Mouse (Mus musculus) erythroblast, embryonic 14.5 days (primary cell): ENCODE data around the gene Exoc3l. TPM values are rescaled to one million over a fixed set of nuclear protein-coding genes. Genes with fewer than 3 reads are reported as not detected.

Experiments
- H3K27me3 ChIP-seq: 2 replicates; pipeline ENCODE4 v1.6.1; 2012; ENCODE audit warnings: inconsistent platforms; ENCODE audit not compliant: control insufficient read depth
- H3K36me3 ChIP-seq: 2 replicates; pipeline ENCODE4 v1.6.1; 2012; ENCODE audit warnings: mild to moderate bottlenecking, inconsistent platforms; ENCODE audit not compliant: control insufficient read depth
- H3K4me1 ChIP-seq: 2 replicates; pipeline ENCODE4 v1.6.1; 2012; ENCODE audit warnings: inconsistent platforms; ENCODE audit not compliant: control insufficient read depth
- H3K4me3 ChIP-seq: replicated peaks from 2 replicates; pipeline ENCODE3; 2012; ENCODE audit warnings: moderate library complexity, mild to moderate bottlenecking, inconsistent platforms
- H3K9me3 ChIP-seq: 2 replicates; pipeline ENCODE4 v1.6.1; 2012; ENCODE audit warnings: low read length, inconsistent platforms, mixed read lengths; ENCODE audit not compliant: control insufficient read depth
- GATA1 ChIP-seq: IDR thresholded peaks from 2 replicates; pipeline ENCODE4 v1.6.1; 2012; ENCODE audit warnings: low read length, inconsistent platforms, mixed read lengths
- TAL1 ChIP-seq: IDR thresholded peaks from 3 replicates; pipeline ENCODE4 v1.6.1; 2012; ENCODE audit warnings: low read length, inconsistent platforms, mixed read lengths
- polyA plus RNA-seq: library from polyadenylated mRNA; stranded (reverse); fragments of >175 nt; gene quantifications from 2 replicates; pipeline ENCODE4 v1.2.3, GENCODE M21; 2012

The Exoc3l gene
- polyA plus RNA-seq, 1 experiment = 1.6 TPM

- TF ChIP-seq GATA1 = no peak
These were observed 12.5 kb upstream of the Exoc3l start for GRCm38 (mm10) chr8:105308428-105308827.

DNA sequence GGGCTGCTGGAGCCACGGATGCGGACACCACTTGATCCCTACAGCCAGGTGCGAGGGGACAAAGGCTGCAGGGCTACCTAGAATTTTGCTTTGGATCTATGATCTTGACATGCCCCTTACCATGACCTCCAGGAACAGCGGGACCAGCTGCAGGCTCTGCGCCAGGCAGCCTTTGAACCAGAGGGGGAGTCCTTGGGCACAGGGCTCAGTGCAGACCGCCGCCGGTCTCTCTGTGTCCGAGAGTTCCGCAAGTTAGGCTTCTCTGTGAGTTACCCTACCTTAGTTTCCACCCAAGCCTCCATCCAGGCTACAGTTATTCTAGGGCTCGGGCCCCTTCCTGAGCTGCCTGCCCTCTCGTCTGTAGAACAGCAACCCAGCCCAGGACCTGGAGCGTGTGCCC lies 11.8 kb upstream of the Exoc3l start:
- Histone ChIP-seq H3K9me3 (peaks cover 3% of the 10 kb centered on the region), H3K4me1 (peaks cover 75% of the 10 kb centered on the region), H3K27me3 (no peaks in the 10 kb centered on the region), H3K4me3 (no peak overlapping the region), H3K36me3 (peaks cover 100% of the 10 kb centered on the region)
- TF ChIP-seq TAL1 = no peak
- no peak for TF ChIP-seq GATA1

More at GRCm38 (mm10) chr8:105308428-105308827, 12.5 kb upstream of the Exoc3l start:
- peaks cover 100% of the 10 kb centered on the region for H3K36me3 ChIP-seq
- H3K4me3 ChIP-seq = no peak overlapping the region
- no peaks in the 10 kb centered on the region for H3K27me3 ChIP-seq
- peaks cover 75% of the 10 kb centered on the region for H3K4me1 ChIP-seq
- H3K9me3 ChIP-seq = peaks cover 3% of the 10 kb centered on the region

DNA sequence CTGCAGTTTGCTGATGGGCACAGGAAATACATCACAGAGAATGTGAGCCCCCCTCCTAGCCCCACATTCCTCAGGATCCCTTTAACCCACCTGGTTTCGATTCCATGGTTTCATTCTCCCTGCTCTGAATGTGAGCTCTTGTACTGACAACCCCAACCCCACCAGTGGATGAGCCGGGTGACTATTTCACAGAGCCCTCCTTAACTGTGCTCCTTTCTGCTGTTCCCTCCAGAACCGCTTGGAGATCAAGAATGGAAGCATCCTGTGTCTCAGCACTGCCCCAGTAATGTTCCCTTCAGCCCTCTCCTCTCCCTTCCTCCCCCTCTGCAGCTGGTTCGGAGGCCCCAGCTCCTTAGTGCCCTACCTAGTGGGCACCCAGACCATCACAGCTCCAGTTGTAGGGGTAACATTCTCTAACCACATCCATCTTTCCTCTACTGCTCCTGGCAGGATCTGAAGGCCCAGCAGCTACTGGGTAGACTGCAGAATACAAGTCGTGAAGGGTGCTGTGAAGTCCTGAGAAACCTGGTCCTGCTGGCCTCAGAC lies 10.3 kb upstream of the Exoc3l start:
- TF ChIP-seq GATA1 (no peak), TAL1 (no peak)
- Histone ChIP-seq H3K9me3 (peaks cover 1% of the 10 kb centered on the region), H3K4me1 (peaks cover 73% of the 10 kb centered on the region), H3K4me3 (no peak overlapping the region), H3K27me3 (no peaks in the 10 kb centered on the region), H3K36me3 (peaks cover 100% of the 10 kb centered on the region)

- no peaks in the 10 kb centered on the region for H3K9me3 ChIP-seq
- peak within 1 kb of the TSS; percentile 51 for H3K4me3 ChIP-seq
- H3K27me3 ChIP-seq = no peaks in the 10 kb centered on the region
- peaks cover 77% of the 10 kb centered on the region for H3K4me1 ChIP-seq
- H3K36me3 ChIP-seq = peaks cover 100% of the 10 kb centered on the region
- TF ChIP-seq TAL1 (no peak), GATA1 (no peak)
These were observed 9.6 kb upstream of the Exoc3l start, which contains the start of gene Elmo3 for GRCm38 (mm10) chr8:105305211-105306145. Gene Elmo3, plus strand, starts transcription at chr8:105305601.

DNA sequence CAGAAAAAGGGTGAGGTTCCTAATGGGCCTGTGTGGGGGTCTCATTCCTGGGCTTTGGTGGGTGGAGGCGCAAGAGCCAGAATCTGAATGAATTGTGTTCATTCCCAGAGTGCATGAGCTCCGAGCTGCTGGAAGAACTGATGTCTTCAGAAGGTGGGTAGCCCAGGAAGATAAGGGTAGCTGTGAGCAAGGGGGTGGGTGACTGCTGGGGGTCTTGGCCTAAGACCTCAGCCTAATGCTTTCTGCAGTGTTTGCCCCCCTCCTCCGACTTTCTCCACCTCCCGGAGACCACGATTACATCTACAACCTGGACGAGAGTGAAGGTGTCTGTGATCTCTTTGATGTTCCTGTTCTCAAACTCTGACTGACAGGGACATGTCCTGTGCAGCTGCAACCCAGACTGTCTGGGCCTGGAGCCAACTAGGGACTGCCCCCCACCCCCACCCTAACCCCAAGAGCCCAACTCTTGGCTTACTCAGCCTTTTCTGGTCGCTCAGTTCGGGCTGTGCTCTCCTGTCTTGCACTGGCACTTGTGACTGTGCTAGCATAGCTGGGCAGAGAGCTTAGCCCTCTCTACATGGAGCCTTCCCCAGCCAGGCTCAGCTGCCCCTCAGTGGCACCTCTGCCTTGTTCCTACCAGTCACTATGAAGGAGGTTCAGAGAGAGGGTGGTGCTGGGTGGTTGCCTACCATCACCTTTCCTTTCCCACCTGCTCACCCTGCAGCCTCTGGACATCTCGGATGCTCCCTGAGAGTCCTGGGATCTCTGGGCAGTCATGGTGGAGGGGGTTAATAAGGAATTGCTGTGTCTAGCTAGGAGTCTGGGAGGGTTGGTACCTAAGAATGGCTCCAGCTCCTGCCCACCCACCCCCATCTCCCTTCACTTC lies 8.7 kb upstream of the Exoc3l start:
- peak overlapping the region; percentile 27 for H3K4me3 ChIP-seq
- H3K9me3 ChIP-seq = no peaks in the 10 kb centered on the region
- H3K27me3 ChIP-seq = no peaks in the 10 kb centered on the region
- TF ChIP-seq GATA1 (no peak), TAL1 (no peak)
- H3K4me1 ChIP-seq = peaks cover 80% of the 10 kb centered on the region
- H3K36me3 ChIP-seq = peaks cover 100% of the 10 kb centered on the region

- H3K36me3 ChIP-seq = peaks cover 100% of the 10 kb centered on the region
- no peaks in the 10 kb centered on the region for H3K9me3 ChIP-seq
- H3K4me3 ChIP-seq = peak overlapping the region; percentile 16
- TF ChIP-seq GATA1 (no peak), TAL1 (no peak)
- H3K27me3 ChIP-seq = no peaks in the 10 kb centered on the region
- H3K4me1 ChIP-seq = peaks cover 82% of the 10 kb centered on the region
These were observed 8.0 kb upstream of the Exoc3l start for GRCm38 (mm10) chr8:105303874-105304273.

DNA sequence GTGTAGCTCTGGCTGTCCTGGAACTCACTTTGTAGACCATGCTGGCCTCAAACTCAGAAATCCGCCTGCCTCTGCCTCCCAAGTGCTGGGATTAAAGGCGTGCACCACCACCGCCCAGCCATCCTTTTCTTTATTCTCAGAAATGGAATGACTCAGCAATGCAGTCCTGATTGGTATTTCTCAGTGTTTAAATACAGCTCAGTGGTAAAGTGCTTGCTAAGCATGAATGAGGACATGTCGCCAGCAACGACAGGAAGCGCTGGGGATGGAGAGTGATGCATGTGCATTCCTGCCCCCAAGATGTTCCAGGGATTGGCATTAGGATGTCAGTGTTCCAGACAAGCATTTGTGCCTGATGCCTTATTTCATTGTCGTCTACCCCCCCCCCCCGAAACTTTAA lies 7.5 kb upstream of the Exoc3l start:
- Histone ChIP-seq H3K27me3 (no peaks in the 10 kb centered on the region), H3K4me1 (peaks cover 86% of the 10 kb centered on the region), H3K36me3 (peaks cover 100% of the 10 kb centered on the region), H3K4me3 (peak overlapping the region; percentile 25), H3K9me3 (no peaks in the 10 kb centered on the region)
- TF ChIP-seq GATA1 = no peak
- TF ChIP-seq TAL1 = no peak

- peaks cover 80% of the 10 kb centered on the region for H3K36me3 ChIP-seq
- peak overlapping the region; percentile 67 for H3K4me3 ChIP-seq
- TF ChIP-seq TAL1 (peak; percentile 84), GATA1 (peak; percentile 91)
- peaks cover 88% of the 10 kb centered on the region for H3K4me1 ChIP-seq
- H3K27me3 ChIP-seq = no peaks in the 10 kb centered on the region; the same call in 1 of the 2 replicates
- H3K9me3 ChIP-seq = no peaks in the 10 kb centered on the region
These were observed 4.1 kb upstream of the Exoc3l start for GRCm38 (mm10) chr8:105299962-105300361.
